Mouse (Mus musculus): ENCODE results near the gene Otoa. TPM values are rescaled to one million over a fixed set of nuclear protein-coding genes. Genes with fewer than 3 reads are reported as not detected.

The Otoa gene
- polyA plus RNA-seq, 1 experiment from 2014 or later = 0.27 TPM

DNA sequence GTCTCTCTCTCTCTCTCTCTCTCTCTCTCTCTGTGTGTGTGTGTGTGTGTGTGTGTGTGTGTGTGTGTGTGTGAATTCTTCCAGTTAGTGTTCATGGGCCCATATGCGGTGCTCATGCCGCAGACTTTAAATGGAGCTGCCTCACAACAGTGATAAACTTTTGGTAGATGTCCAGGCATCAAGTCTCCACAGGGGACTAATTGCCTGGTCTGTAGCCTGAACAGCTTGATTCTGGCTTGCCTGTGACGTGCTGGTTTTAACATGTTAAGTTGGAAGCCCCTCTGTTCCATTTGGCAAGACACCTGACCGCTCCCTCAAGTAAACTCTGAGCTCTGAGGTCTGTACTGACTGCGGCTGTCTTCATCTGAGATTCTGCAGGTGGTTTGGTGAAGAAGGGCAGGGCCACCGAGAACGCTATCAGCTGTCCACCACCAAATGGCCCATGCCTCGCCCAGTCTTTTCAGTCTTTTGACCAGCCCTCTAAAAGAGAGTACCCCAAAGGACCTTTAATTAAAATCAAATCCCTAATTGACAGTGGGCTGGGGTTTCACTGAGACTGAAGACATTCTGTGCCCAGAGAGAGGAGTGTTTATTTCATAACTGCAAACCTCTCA lies 3.5 kb downstream of the Otoa start:
- H3K27me3 ChIP-seq = no peaks in the 10 kb centered on the region
- H3K27ac ChIP-seq (replicated peaks) = no peak overlapping the region
- peaks cover 31% of the 10 kb centered on the region for H3K4me1 ChIP-seq (replicated peaks)
- 57% methylated on average over 8 of the region's 8 CpGs for WGBS
- H3K4me3 ChIP-seq = no peak overlapping the region
- no peak for ATAC-seq (ENCODE audit: low FRiP score, low read depth)
- H3K4me2 ChIP-seq = no peak overlapping the region
- H3K9me3 ChIP-seq = no peaks in the 10 kb centered on the region
- H3K9ac ChIP-seq = no peak overlapping the region
- 0 out of 2 replicates have a peak, but pooled peaks cover 3% of the 10 kb centered on the region for H3K36me3 ChIP-seq

DNA sequence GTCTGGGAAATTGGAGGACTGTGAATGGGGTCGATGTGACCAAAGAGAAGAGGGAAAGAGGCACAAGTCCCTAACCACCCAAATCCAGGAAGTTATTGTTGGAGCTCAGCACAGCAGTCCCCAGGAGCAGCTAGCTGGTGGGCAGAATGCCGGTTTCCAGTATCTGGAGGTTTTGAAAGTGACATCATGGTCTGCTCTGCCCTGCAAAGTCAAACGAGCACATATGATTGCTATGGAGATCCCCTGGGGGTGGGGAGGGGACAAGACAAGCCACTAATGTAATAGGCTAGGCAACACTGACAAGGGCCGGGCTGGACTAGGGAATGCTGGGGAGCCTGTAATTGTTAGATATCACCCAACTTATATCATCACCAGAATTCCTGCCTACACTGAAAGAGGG lies 4.0 kb downstream of the Otoa start:
- Histone ChIP-seq H3K4me1 (replicated peaks) (peaks cover 31% of the 10 kb centered on the region), H3K4me3 (no peak overlapping the region), H3K27ac (replicated peaks) (no peak overlapping the region), H3K4me2 (no peak overlapping the region), H3K27me3 (no peaks in the 10 kb centered on the region), H3K9ac (no peak overlapping the region), H3K36me3 (0 out of 2 replicates have a peak, but pooled peaks cover 2% of the 10 kb centered on the region), H3K9me3 (no peaks in the 10 kb centered on the region)
- 24% methylated on average over 4 of the region's 4 CpGs for WGBS
- ATAC-seq (ENCODE audit: low FRiP score, low read depth) = no peak; the same call in 1 of the 2 replicates

DNA sequence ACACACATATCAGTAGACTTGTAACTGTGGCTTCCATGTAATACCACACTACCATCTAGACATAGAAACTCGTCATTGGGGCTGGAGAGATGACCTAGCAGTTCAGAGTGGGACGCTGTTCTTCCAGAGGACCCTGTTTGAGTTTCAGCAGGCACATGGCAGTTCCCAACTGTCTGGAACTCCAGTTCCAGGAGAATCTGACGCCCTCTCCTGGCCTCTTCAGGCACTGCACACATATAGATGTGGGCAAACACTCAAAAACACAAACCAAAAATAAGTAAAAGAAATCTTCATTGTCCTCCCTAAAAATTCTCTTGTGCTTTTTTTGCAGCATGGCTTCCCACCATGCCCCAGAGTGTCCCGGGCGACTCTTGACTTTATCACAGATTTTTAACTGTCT lies 7.3 kb downstream of the Otoa start:
- WGBS = 78% methylated on average over 5 of the region's 5 CpGs
- Histone ChIP-seq H3K4me1 (replicated peaks) (peaks cover 14% of the 10 kb centered on the region; the same call in 1 of the 2 replicates), H3K9me3 (no peaks in the 10 kb centered on the region), H3K27me3 (no peaks in the 10 kb centered on the region), H3K4me3 (no peak overlapping the region), H3K27ac (replicated peaks) (no peak overlapping the region), H3K4me2 (no peak overlapping the region), H3K9ac (no peak overlapping the region), H3K36me3 (no peaks in the 10 kb centered on the region)
- no peak for ATAC-seq (ENCODE audit: low FRiP score, low read depth)

DNA sequence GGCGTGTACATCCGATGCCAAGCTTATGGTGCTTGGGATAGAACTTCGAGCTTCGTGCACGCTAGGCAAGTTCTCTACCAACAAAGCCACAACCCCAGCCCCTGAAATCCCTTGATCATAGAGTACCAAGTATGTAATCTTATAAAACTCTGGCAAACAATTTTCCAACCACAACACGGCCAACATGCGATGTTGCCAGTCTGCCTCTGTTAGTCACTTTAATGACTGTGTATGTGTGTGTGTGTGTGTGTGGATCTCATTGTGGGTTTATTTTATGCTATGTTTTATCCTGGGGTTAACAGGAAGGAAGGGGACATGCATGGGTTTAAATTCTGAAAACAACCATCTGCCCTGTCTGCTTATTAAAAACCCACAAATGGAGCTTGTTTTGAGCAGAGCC lies 9.3 kb downstream of the Otoa start:
- WGBS = 95% methylated on average over 7 of the region's 7 CpGs
- Histone ChIP-seq H3K4me2 (no peak overlapping the region), H3K4me3 (no peak overlapping the region), H3K36me3 (no peaks in the 10 kb centered on the region), H3K4me1 (replicated peaks) (peaks cover 8% of the 10 kb centered on the region; the same call in 1 of the 2 replicates), H3K9me3 (no peaks in the 10 kb centered on the region), H3K27me3 (no peaks in the 10 kb centered on the region), H3K27ac (replicated peaks) (no peak overlapping the region), H3K9ac (no peak overlapping the region)
- ATAC-seq (ENCODE audit: low FRiP score, low read depth) = no peak

DNA sequence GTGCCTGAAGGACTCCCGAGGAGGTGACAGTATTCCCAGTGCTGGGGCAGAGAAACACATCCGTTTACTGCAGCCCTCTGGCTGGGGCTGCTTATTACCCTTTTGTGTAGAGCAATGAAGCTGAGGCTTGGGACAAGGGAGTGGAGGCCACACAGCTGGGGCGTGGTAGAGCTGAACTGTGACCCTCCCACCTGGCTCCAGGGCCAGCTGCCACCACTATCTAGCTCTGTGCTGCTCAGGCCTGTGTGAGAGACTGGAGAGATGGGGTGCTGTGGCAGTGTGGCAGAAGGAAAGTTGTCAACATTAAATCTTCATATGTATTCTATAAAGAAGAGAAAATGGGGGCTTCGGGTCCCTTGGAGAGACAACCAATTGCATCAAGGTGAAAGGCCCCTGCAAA lies 11.6 kb downstream of the Otoa start:
- no peak overlapping the region for H3K9ac ChIP-seq

DNA sequence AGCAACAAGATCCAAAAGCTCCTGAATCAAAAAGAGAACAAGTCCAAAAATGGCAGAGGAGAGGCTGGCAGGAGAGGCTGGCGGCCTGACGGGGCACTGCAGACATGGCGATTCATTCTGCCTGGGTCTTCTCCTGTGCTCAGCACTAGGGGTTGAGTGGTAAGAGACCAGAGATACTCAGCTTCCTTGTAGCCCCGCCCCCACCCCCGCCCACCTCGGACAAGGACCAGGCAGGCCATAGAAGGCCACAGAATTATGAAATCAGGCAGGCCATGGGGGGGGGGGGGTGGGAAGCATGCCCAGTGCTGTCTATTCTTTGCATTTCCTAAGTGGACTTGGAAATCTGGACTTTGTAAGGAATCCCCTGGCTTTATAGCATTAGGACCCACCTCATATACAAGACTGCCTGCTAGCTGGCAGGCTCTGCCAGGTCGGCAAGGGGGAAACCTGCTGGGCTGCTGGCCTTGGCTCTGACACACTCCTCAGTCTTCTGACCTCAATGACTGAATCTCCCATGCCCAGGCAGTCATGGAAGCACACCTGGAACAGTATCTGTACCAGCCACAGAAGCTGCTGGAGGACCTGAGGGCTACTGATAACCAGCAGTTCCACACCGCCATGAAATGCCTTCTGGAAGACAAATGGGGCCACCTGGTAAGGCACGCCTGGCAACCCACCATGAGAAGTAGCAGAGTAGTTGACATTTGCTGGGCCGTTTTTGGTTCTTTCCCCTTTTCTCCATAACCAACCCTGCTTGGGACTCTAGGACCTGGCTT lies 17.4 kb downstream of the Otoa start:
- Histone ChIP-seq H3K9ac (no peak overlapping the region), H3K9me3 (no peaks in the 10 kb centered on the region), H3K36me3 (no peaks in the 10 kb centered on the region), H3K4me1 (replicated peaks) (no peaks in the 10 kb centered on the region), H3K4me3 (no peak overlapping the region), H3K4me2 (no peak overlapping the region), H3K27ac (replicated peaks) (no peak overlapping the region), H3K27me3 (no peaks in the 10 kb centered on the region)
- WGBS = 74% methylated on average over 10 of the region's 10 CpGs
- no peak for ATAC-seq (ENCODE audit: low FRiP score, low read depth)

More for the DNA sequence above, 11.6 kb downstream of the Otoa start:
- ATAC-seq (ENCODE audit: low FRiP score, low read depth) = no peak
- no peaks in the 10 kb centered on the region for H3K9me3 ChIP-seq
- H3K27ac ChIP-seq (replicated peaks) = no peak overlapping the region
- H3K4me2 ChIP-seq = no peak overlapping the region
- H3K27me3 ChIP-seq = no peaks in the 10 kb centered on the region
- WGBS = 65% methylated on average over 4 of the region's 4 CpGs
- H3K36me3 ChIP-seq = no peaks in the 10 kb centered on the region
- H3K4me1 ChIP-seq (replicated peaks) = no peaks in the 10 kb centered on the region
- H3K4me3 ChIP-seq = no peak overlapping the region

DNA sequence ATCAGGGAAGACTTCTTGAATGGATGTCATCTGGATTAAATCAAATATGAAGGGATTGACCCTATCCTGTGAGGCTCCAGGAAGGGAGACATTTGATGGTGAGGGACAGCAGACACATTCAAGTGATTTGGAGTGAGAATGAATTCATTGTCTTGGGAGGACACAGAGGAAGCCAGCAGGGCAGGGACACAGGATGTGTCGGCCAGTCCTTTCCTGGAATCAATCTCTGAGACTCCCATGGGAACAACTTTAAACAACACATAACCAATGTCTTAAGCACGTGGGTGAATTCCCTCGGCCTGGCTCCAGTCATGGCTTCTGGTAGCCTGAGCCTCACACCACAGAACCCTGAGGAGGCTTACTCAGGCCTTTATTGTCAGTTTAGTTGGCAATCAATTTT lies 26.4 kb downstream of the Otoa start:
- WGBS = 74% methylated on average over 3 of the region's 3 CpGs
- Histone ChIP-seq H3K4me3 (no peak overlapping the region), H3K9me3 (no peaks in the 10 kb centered on the region), H3K4me1 (replicated peaks) (no peaks in the 10 kb centered on the region), H3K27me3 (no peaks in the 10 kb centered on the region), H3K9ac (no peak overlapping the region), H3K36me3 (no peaks in the 10 kb centered on the region), H3K4me2 (no peak overlapping the region), H3K27ac (replicated peaks) (no peak overlapping the region)
- no peak for ATAC-seq (ENCODE audit: low FRiP score, low read depth)

DNA sequence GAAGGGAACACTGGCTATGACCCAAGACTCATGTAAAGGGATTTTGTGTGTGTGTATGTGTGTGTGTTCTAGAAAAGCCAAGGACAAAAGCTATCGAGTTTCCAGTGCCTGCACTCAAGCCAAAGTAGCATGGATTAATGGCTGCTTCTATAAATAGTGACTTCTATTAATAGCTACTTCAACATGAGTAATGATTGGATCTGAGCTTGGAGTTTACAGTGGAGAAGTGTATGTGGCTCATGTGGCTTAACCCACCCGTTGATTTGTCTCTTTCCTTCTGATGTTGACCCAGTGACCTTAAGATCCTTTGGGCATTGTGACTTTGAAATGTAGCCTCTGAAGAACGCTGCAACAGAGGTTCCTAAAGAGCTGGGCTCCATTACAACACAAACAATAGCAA lies 29.9 kb downstream of the Otoa start:
- Histone ChIP-seq H3K9me3 (no peaks in the 10 kb centered on the region), H3K36me3 (no peaks in the 10 kb centered on the region), H3K4me2 (no peak overlapping the region), H3K27ac (replicated peaks) (no peak overlapping the region), H3K4me1 (replicated peaks) (no peaks in the 10 kb centered on the region), H3K9ac (no peak overlapping the region), H3K27me3 (no peaks in the 10 kb centered on the region), H3K4me3 (no peak overlapping the region)
- 33% methylated on average over 3 of the region's 3 CpGs for WGBS
- no peak for ATAC-seq (ENCODE audit: low FRiP score, low read depth)

DNA sequence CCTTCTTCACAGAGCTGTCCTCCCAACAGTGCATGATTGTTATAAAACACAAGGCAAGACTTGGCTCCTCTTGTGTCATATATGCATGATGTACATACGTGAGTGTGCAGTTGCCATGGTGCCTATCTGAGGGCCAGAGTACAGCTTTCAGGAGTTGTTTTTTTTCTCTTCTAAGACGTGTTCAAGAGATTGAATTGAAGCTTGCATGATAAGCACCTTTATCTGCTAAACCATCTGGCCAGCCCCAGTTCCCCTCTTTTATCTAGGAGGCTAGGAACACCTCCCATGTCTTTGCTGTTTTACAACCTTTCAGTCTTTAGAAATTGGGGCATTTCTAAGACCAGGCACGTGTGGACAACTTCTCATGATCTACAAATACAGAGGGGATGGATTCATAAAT lies 30.3 kb downstream of the Otoa start:
- no peak overlapping the region for H3K4me3 ChIP-seq
- no peaks in the 10 kb centered on the region for H3K4me1 ChIP-seq (replicated peaks)
- no peaks in the 10 kb centered on the region for H3K9me3 ChIP-seq
- no peaks in the 10 kb centered on the region for H3K36me3 ChIP-seq
- H3K27me3 ChIP-seq = no peaks in the 10 kb centered on the region
- H3K27ac ChIP-seq (replicated peaks) = no peak overlapping the region
- no peak overlapping the region for H3K4me2 ChIP-seq
- ATAC-seq (ENCODE audit: low FRiP score, low read depth) = no peak
- no peak overlapping the region for H3K9ac ChIP-seq
- 66% methylated on average over 3 of the region's 3 CpGs for WGBS

DNA sequence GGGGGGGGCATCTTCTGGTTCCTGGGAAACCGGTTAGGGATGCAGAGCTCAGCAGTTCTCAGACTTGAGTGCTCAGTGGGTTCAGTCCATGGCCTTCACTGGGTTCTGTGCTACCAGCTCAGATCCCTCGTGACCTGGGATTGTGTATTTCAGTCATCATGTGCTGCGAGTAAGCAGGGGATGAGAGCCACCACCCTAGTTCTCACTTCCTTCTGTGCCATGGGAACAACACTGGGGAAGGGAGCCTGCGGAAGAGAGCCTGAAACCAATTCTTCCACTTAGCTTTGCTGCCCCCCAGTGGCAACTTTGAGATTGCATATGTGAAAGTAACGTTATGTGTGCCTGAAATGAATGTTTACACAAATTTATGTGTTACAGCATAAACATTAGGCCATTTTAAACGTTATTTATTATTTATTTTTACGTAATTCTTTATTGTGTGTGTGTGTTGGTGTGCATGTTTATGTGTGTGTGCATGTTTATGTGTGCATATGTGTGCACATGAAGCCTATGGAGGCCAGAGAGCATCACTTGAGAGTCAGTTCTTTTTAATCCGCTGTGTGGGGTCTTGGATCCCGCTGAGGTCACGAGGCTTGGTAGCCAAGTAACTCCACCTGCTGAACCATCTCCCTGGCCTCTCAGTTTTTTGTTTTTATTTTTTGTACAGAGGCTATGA lies 38.8 kb downstream of the Otoa start:
- no peaks in the 10 kb centered on the region for H3K9me3 ChIP-seq
- 0 out of 2 replicates have a peak, but pooled peaks cover 2% of the 10 kb centered on the region for H3K4me1 ChIP-seq (replicated peaks)
- 11% methylated on average over 10 of the region's 10 CpGs for WGBS
- no peaks in the 10 kb centered on the region for H3K36me3 ChIP-seq
- H3K4me2 ChIP-seq = no peak overlapping the region
- ATAC-seq (ENCODE audit: low FRiP score, low read depth) = peak; percentile 89
- H3K4me3 ChIP-seq = no peak overlapping the region
- H3K27me3 ChIP-seq = no peaks in the 10 kb centered on the region
- no peak overlapping the region for H3K27ac ChIP-seq (replicated peaks)
- H3K9ac ChIP-seq = no peak overlapping the region

DNA sequence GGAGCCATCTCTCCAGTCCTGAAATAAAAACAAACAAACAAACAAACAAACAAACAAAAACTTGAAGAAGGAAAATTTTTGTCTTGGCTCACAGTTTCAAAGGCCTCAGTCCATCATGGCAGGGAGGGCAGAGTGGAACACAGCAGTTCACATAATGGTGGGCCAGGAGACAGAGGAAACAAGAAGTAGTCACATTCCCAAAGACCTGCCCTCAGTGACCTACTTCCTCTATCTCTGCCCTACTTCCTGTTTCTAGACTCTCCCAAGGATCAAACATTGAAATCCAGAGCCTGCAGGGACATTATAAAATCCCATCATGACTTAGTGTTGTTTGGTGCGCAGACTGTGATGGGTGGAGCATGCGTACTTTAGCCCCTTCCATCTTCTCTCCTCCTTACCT lies 49.4 kb downstream of the Otoa start:
- 96% methylated on average over 2 of the region's 2 CpGs for WGBS
- no peaks in the 10 kb centered on the region for H3K36me3 ChIP-seq
- no peak overlapping the region for H3K4me2 ChIP-seq
- no peak overlapping the region for H3K4me3 ChIP-seq
- no peaks in the 10 kb centered on the region for H3K9me3 ChIP-seq
- H3K27me3 ChIP-seq = no peaks in the 10 kb centered on the region
- no peak overlapping the region for H3K27ac ChIP-seq (replicated peaks)
- ATAC-seq (ENCODE audit: low FRiP score, low read depth) = no peak
- H3K4me1 ChIP-seq (replicated peaks) = no peaks in the 10 kb centered on the region
- no peak overlapping the region for H3K9ac ChIP-seq

DNA sequence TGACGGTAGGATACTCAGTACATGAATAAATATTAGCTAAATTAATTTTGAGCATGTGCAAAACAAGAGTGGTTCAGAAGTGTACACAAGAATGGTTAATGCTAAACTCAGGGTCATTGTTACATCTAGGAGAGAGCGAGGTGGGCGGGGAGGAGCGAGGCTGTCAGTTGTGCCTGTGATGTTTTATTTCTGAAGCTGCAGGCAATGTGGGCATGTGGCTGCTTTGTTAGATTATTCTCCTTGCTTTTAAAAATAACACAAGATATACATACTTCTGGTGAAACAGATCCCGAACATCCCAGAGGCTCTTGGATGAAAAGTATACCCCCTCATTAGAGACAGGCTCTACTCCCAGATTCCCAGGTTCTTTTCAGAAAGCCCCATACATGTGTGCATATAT lies 59.8 kb downstream of the Otoa start:
- no peak for ATAC-seq (ENCODE audit: low FRiP score, low read depth)
- Histone ChIP-seq H3K27ac (replicated peaks) (no peak overlapping the region), H3K27me3 (no peaks in the 10 kb centered on the region), H3K4me2 (no peak overlapping the region), H3K9me3 (no peaks in the 10 kb centered on the region), H3K4me3 (no peak overlapping the region), H3K4me1 (replicated peaks) (no peaks in the 10 kb centered on the region), H3K9ac (no peak overlapping the region), H3K36me3 (no peaks in the 10 kb centered on the region)
- WGBS = 76% methylated on average over 5 of the region's 5 CpGs
